Mouse (Mus musculus) MEL (cell line): ENCODE data around the gene Tnfrsf11a. TPM values are rescaled to one million over a fixed set of nuclear protein-coding genes. Genes with fewer than 3 reads are reported as not detected.

Experiments
- DNase-seq: peaks from one replicate; pipeline ENCODE4 v3.0.0; 2011; ENCODE audit warnings: low read depth, low spot score
- H3K27ac ChIP-seq: 2 replicates; pipeline ENCODE4 v1.5.1; 2012; ENCODE audit warnings: low read depth, mild to moderate bottlenecking, control low read depth, low read length, moderate library complexity; ENCODE audit not compliant: control insufficient read depth
- H3K27me3 ChIP-seq, 2 experiments: fragments of 150-350 bp in 1 of 2; sonication (generic) in 1 of 2; 2 replicates each; pipeline ENCODE4 v1.6.1; 2012; ENCODE audit warnings: low read length in 2 of 2, mild to moderate bottlenecking in 2 of 2, improper control_type of control experiment in 1 of 2, moderate library complexity in 1 of 2; ENCODE audit not compliant: insufficient read depth in 2 of 2, control insufficient read depth in 1 of 2
- H3K36me3 ChIP-seq, 2 experiments: 2 replicates each; pipeline ENCODE4 v1.6.1; 2012 to 2014; ENCODE audit warnings: low read length in 2 of 2, improper control_type of control experiment in 1 of 2, inconsistent platforms in 1 of 2, mild to moderate bottlenecking in 1 of 2; ENCODE audit not compliant: insufficient read depth in 2 of 2, control insufficient read depth in 1 of 2
- H3K4me1 ChIP-seq, 2 experiments: fragments of 150-350 bp in 1 of 2; sonication (generic) in 1 of 2; 2 replicates each; pipeline ENCODE4 v1.6.1; 2012; ENCODE audit warnings: low read length in 2 of 2, improper control_type of control experiment in 1 of 2, mild to moderate bottlenecking in 1 of 2; ENCODE audit not compliant: insufficient read depth in 2 of 2, control insufficient read depth in 1 of 2
- H3K4me3 ChIP-seq, 2 experiments: fragments of 150-350 bp in 1 of 2; sonication (generic) in 1 of 2; 2 replicates each; pipeline ENCODE4 v1.5.1; 2012; ENCODE audit warnings: low read depth in 2 of 2, low read length in 2 of 2, mild to moderate bottlenecking in 2 of 2, moderate library complexity in 2 of 2, control low read depth in 1 of 2, improper control_type of control experiment in 1 of 2; ENCODE audit not compliant: control insufficient read depth in 1 of 2, insufficient read depth in 1 of 2
- H3K79me2 ChIP-seq: 2 replicates; pipeline ENCODE4 v1.6.1; 2012; ENCODE audit warnings: mild to moderate bottlenecking, low read length, moderate library complexity; ENCODE audit not compliant: control insufficient read depth, poor library complexity, insufficient read depth
- H3K9ac ChIP-seq: 2 replicates; pipeline ENCODE4 v1.6.1; 2012; ENCODE audit warnings: low read depth, mild to moderate bottlenecking, control low read depth, low read length, moderate library complexity; ENCODE audit not compliant: control insufficient read depth, poor library complexity, severe bottlenecking
- H3K9me3 ChIP-seq: fragments of 150-350 bp; sonication (generic); replicated peaks from 2 replicates; pipeline ENCODE4 v1.6.1; 2012; ENCODE audit warnings: mild to moderate bottlenecking, low read length, improper control_type of control experiment, moderate library complexity; ENCODE audit not compliant: insufficient read depth
- CHD2 ChIP-seq: IDR thresholded peaks from 2 replicates; pipeline ENCODE4 v1.6.1; 2011; ENCODE audit warnings: low read length, improper control_type of control experiment
- EP300 ChIP-seq, 2 experiments: IDR thresholded peaks; 2 replicates each; pipeline ENCODE4 v1.6.1; 2011; ENCODE audit warnings: improper control_type of control experiment in 2 of 2, low read length in 2 of 2, low read depth in 1 of 2, mild to moderate bottlenecking in 1 of 2
- GATA1 ChIP-seq: IDR thresholded peaks from 2 replicates; pipeline ENCODE4 v1.6.1; 2011; ENCODE audit warnings: low read depth, low read length, improper control_type of control experiment
- JUND ChIP-seq: IDR thresholded peaks from 2 replicates; pipeline ENCODE4 v1.6.1; 2011; ENCODE audit warnings: low read depth, mild to moderate bottlenecking, improper control_type of control experiment, low read length
- MAFK ChIP-seq: IDR thresholded peaks from 2 replicates; pipeline ENCODE4 v1.6.1; 2011; ENCODE audit warnings: low read depth, mild to moderate bottlenecking, low read length, improper control_type of control experiment, borderline replicate concordance
- MAX ChIP-seq: IDR thresholded peaks from 2 replicates; pipeline ENCODE4 v1.6.1; 2011; ENCODE audit warnings: low read length, improper control_type of control experiment
- MEF2A ChIP-seq: IDR thresholded peaks from 2 replicates; pipeline ENCODE4 v1.6.1; 2014; ENCODE audit warnings: low read depth, mild to moderate bottlenecking, inconsistent platforms, low read length, improper control_type of control experiment; ENCODE audit not compliant: poor library complexity, insufficient replicate concordance, severe bottlenecking; ENCODE audit errors: extremely low read depth
- MXI1 ChIP-seq: IDR thresholded peaks from 2 replicates; pipeline ENCODE4 v1.6.1; 2011; ENCODE audit warnings: mild to moderate bottlenecking, low read depth, low read length, improper control_type of control experiment
- MYB ChIP-seq: IDR thresholded peaks from 2 replicates; pipeline ENCODE4 v1.6.1; 2011; ENCODE audit warnings: mild to moderate bottlenecking, low read depth, low read length, improper control_type of control experiment
- MYC ChIP-seq: IDR thresholded peaks from 2 replicates; pipeline ENCODE4 v1.6.1; 2011; ENCODE audit warnings: low read depth, mild to moderate bottlenecking, low read length, improper control_type of control experiment, moderate library complexity
- POLR2A ChIP-seq, 2 experiments: IDR thresholded peaks; 2 replicates each; pipeline ENCODE4 v1.6.1; 2011 to 2012; ENCODE audit warnings: low read length in 2 of 2, mild to moderate bottlenecking in 2 of 2, control low read depth in 1 of 2, improper control_type of control experiment in 1 of 2, low read depth in 1 of 2, moderate library complexity in 1 of 2; ENCODE audit not compliant: control insufficient read depth in 1 of 2, insufficient read depth in 1 of 2, poor library complexity in 1 of 2
- POLR2AphosphoS5 ChIP-seq: IDR thresholded peaks from 2 replicates; pipeline ENCODE4 v1.6.1; 2012; ENCODE audit warnings: low read depth, borderline replicate concordance, mild to moderate bottlenecking, inconsistent platforms, low read length, moderate library complexity, mixed read lengths
- RAD21 ChIP-seq: IDR thresholded peaks from 2 replicates; pipeline ENCODE4 v1.6.1; 2011; ENCODE audit warnings: mild to moderate bottlenecking, low read depth, low read length, improper control_type of control experiment
- RCOR1 ChIP-seq: IDR thresholded peaks from 2 replicates; pipeline ENCODE4 v1.6.1; 2012; ENCODE audit warnings: low read depth, mild to moderate bottlenecking, inconsistent platforms, low read length, improper control_type of control experiment
- TAL1 ChIP-seq: IDR thresholded peaks from 2 replicates; pipeline ENCODE4 v1.6.1; 2012; ENCODE audit warnings: mild to moderate bottlenecking, inconsistent platforms, low read length, moderate library complexity, mixed read lengths
- UBTF ChIP-seq: IDR thresholded peaks from 2 replicates; pipeline ENCODE4 v1.6.1; 2012; ENCODE audit warnings: low read depth, mild to moderate bottlenecking, inconsistent platforms, low read length, improper control_type of control experiment, moderate library complexity, borderline replicate concordance; ENCODE audit not compliant: insufficient read depth
- USF2 ChIP-seq, 2 experiments: IDR thresholded peaks; 2 replicates each; pipeline ENCODE4 v1.6.1; 2011 to 2012; ENCODE audit warnings: improper control_type of control experiment in 2 of 2, low read length in 2 of 2, borderline replicate concordance in 1 of 2, inconsistent platforms in 1 of 2, low read depth in 1 of 2, mild to moderate bottlenecking in 1 of 2; ENCODE audit not compliant: insufficient read depth in 1 of 2
- ZC3H11A ChIP-seq: IDR thresholded peaks from 2 replicates; pipeline ENCODE4 v1.6.1; 2012; ENCODE audit warnings: low read depth, mild to moderate bottlenecking, inconsistent platforms, low read length, improper control_type of control experiment
- ZMIZ1 ChIP-seq: IDR thresholded peaks from 2 replicates; pipeline ENCODE4 v1.6.1; 2012; ENCODE audit warnings: low read depth, mild to moderate bottlenecking, inconsistent platforms, low read length, improper control_type of control experiment, moderate library complexity
- ZNF384 ChIP-seq: IDR thresholded peaks from 2 replicates; pipeline ENCODE4 v1.6.1; 2012; ENCODE audit warnings: low read depth, mild to moderate bottlenecking, inconsistent platforms, low read length, improper control_type of control experiment
- polyA plus RNA-seq, 2 experiments: library from polyadenylated mRNA; stranded (reverse) in 1 of 2; unstranded in 1 of 2; fragments of >175 nt in 1 of 2; fragments of >200 nt in 1 of 2; gene quantifications; 2 replicates each; pipeline versions ENCODE4 v1.2.1 to v1.2.4; 2012; ENCODE audit warnings: low replicate concordance in 2 of 2, low read depth in 1 of 2; ENCODE audit not compliant: insufficient read length in 2 of 2, insufficient read depth in 1 of 2, missing spikeins in 1 of 2
- total RNA-seq: library from RNA; depleted of rRNA; stranded (reverse); fragments of 300-350 nt; gene quantifications from 2 replicates; pipeline ENCODE4 v1.2.3, GENCODE M21; 2012

Gene Tnfrsf11a
- total and polyA plus RNA-seq, 3 experiments = not detected

- Histone ChIP-seq H3K27me3 (no peaks in the 10 kb centered on the region), H3K4me3 (no peak overlapping the region)
- DNase-seq = no peak
These were observed 9.6 kb downstream of the Tnfrsf11a start for GRCm38 (mm10) chr1:105790103-105790502.

DNA sequence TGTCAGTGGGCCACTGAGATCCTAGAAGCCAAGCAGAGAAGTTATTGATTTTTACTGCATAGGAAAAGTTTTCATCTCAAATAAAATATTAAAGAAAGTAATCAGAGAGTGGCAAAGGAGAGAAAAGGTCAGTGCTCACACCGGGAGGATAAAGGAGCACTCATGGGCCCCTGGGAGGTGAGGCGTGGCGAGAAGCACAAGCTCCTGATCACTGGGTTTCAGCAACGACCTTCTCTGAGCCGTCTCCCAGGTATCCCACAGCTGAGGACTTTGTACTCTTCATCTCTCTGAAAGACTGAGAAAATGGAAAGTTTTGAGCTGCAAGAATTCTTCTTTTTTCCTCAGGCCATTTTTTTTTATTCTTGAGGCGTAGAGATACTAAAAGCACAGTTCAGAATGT, 14.2 kb downstream of the Tnfrsf11a start:
- H3K4me1 ChIP-seq = 0 out of 4 replicates have a peak, but pooled peaks cover 0 to 3% of the 10 kb centered on the region in 2 experiments
- no peak for TF ChIP-seq ZMIZ1
- TF ChIP-seq, all 39 proteins: peak for 0
- Histone ChIP-seq H3K27ac (no peak overlapping the region), H3K79me2 (no peaks in the 10 kb centered on the region), H3K36me3 (no peaks in the 10 kb centered on the region), H3K9me3 (no peaks in the 10 kb centered on the region), H3K4me3 (no peak overlapping the region), H3K27me3 (peaks cover 0 to 1% of the 10 kb centered on the region in 2 experiments; a peak in 1 of 4 replicates), H3K9ac (no peak overlapping the region)
- DNase-seq = no peak

More at GRCm38 (mm10) chr1:105790103-105790502, 9.6 kb downstream of the Tnfrsf11a start:
- Histone ChIP-seq H3K9me3 (no peaks in the 10 kb centered on the region), H3K27ac (no peak overlapping the region), H3K9ac (no peak overlapping the region), H3K36me3 (no peaks in the 10 kb centered on the region), H3K79me2 (no peaks in the 10 kb centered on the region), H3K4me1 (0 out of 4 replicates have a peak, but pooled peaks cover 0 to 3% of the 10 kb centered on the region in 2 experiments)
- TF ChIP-seq POLR2AphosphoS5 = no peak
- TF ChIP-seq MEF2A = no peak
- no peak for TF ChIP-seq MAFK
- TF ChIP-seq ZMIZ1 = no peak

DNA sequence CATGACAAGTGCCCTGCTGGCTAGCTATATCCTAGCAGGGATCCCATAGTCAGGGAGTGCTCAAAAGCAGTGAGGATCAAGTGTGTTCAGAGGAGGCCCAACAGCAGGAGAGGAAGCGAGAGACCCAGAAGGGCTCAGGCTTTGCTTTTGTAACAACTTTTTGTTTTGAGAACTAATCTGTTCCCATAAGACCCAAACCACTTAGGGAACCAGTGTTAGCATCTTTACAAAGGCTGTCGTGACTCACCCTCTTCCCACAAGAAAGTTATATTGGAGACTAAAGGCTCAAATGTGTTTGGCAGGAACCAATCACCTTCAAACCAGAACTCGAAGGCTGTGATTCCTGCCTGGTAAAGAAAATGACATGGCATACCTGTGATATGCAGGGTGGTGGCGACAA, 15.2 kb downstream of the Tnfrsf11a start:
- Histone ChIP-seq H3K9ac (no peak overlapping the region), H3K36me3 (no peaks in the 10 kb centered on the region), H3K27ac (no peak overlapping the region), H3K79me2 (no peaks in the 10 kb centered on the region), H3K9me3 (no peaks in the 10 kb centered on the region), H3K4me3 (no peak overlapping the region), H3K27me3 (peaks cover 0 to 1% of the 10 kb centered on the region in 2 experiments; a peak in 1 of 4 replicates), H3K4me1 (no peaks in the 10 kb centered on the region)
- DNase-seq = no peak
- TF ChIP-seq MEF2A (no peak), GATA1 (no peak), MYB (no peak), MYC (no peak), EP300 (IDR thresholded peaks at IDR 0.05; ENCODE audit: low read depth in 1 of 2, low read length in 2 of 2) (no peak), ZNF384 (no peak), CHD2 (no peak), RCOR1 (no peak), MAX (no peak), TAL1 (no peak), MXI1 (no peak), ZMIZ1 (no peak), ZC3H11A (no peak), USF2 (IDR thresholded peaks at IDR 0.05; ENCODE audit: borderline replicate concordance in 1 of 2, insufficient read depth in 1 of 2, low read depth in 1 of 2, low read length in 2 of 2) (no peak), RAD21 (no peak), UBTF (no peak), POLR2AphosphoS5 (no peak), JUND (no peak), POLR2A (IDR thresholded peaks at IDR 0.05; ENCODE audit: control insufficient read depth in 1 of 2, insufficient read depth in 1 of 2, low read depth in 1 of 2, low read length in 2 of 2, poor library complexity in 1 of 2) (no peak)
